Mouse (Mus musculus) thymus, adult 2 months (tissue): ENCODE results near the gene Itm2b. TPM values are rescaled to one million over a fixed set of nuclear protein-coding genes. Genes with fewer than 3 reads are reported as not detected.

Source experiments
- DNase-seq: peaks from one replicate; pipeline ENCODE4 v3.0.0; 2021
- H3K27ac ChIP-seq: fragments of 200-500 bp; 2 replicates; pipeline ENCODE4 v1.5.1; 2012; ENCODE audit warnings: low read length, control low read depth; ENCODE audit not compliant: control insufficient read depth, insufficient read depth
- H3K27me3 ChIP-seq: fragments of 200-500 bp; 2 replicates; pipeline ENCODE4 v1.6.1; 2012; ENCODE audit warnings: mild to moderate bottlenecking, low read length, moderate library complexity, mixed read lengths; ENCODE audit not compliant: control insufficient read depth, insufficient read depth
- H3K36me3 ChIP-seq: fragments of 200-500 bp; 2 replicates; pipeline ENCODE4 v1.6.1; 2012; ENCODE audit warnings: mild to moderate bottlenecking, low read length, moderate library complexity; ENCODE audit not compliant: control insufficient read depth, insufficient read depth
- H3K4me1 ChIP-seq: fragments of 200-500 bp; replicated peaks from 2 replicates; pipeline ENCODE4 v1.6.1; 2012; ENCODE audit warnings: low read length; ENCODE audit not compliant: control insufficient read depth, insufficient read depth
- H3K4me3 ChIP-seq: fragments of 200-500 bp; 2 replicates; pipeline ENCODE4 v1.5.1; 2012; ENCODE audit warnings: mild to moderate bottlenecking, low read length, control low read depth, moderate library complexity; ENCODE audit not compliant: control insufficient read depth, insufficient read depth
- CTCF ChIP-seq: fragments of 200-500 bp; IDR thresholded peaks from 2 replicates; pipeline ENCODE4 v1.5.1; 2012; ENCODE audit warnings: mild to moderate bottlenecking, control low read depth, low read length, moderate library complexity, borderline replicate concordance; ENCODE audit not compliant: control insufficient read depth, poor library complexity, insufficient read depth; ENCODE audit errors: extremely low read depth
- POLR2A ChIP-seq: fragments of 200-500 bp; IDR thresholded peaks from 2 replicates; pipeline ENCODE4 v1.6.1; 2012; ENCODE audit warnings: mild to moderate bottlenecking, low read length, control low read depth, moderate library complexity; ENCODE audit not compliant: control insufficient read depth, poor library complexity, insufficient read depth; ENCODE audit errors: extremely low read depth
- WGBS: fragments of 180-500 bp; shearing (Covaris S2); methylation state at CpG from one replicate; pipeline ENCODE4 v1.1.7; 2018; 5-methylcytosine and 5-hydroxymethylcytosine counted together
- polyA plus RNA-seq: library from polyadenylated mRNA; depleted of rRNA; stranded (reverse); fragments of >200 nt; gene quantifications from 2 replicates; pipeline ENCODE4 v1.2.3, GENCODE M21; 2012

Itm2b gene
- polyA plus RNA-seq, 1 experiment, result 985 TPM

DNA sequence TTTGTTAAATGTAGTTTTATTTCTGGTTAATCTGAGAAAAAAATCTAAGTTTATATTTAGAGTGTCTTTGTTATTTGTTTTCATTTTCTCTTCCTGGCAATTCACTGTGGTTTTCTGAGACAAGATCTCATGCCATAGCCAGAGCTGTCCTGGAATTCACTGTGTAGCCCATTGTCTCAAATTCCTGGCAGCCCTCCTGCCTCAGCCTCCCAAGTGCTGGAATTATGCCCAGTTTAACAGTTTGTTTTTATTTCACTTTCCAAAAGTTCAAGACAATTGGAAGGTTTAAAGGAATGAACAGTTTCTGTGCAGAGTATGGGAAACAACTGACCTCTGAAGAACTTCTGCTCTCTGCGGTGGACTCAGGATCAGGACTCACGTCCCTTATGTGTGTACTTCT, 55.2 kb downstream of the Itm2b start:
- no peak for TF ChIP-seq CTCF
- no peak for TF ChIP-seq POLR2A
- Histone ChIP-seq H3K36me3 (no peaks in the 10 kb centered on the region), H3K27ac (no peak overlapping the region), H3K4me1 (peaks cover 3% of the 10 kb centered on the region; the same call in 1 of the 2 replicates), H3K4me3 (no peak overlapping the region), H3K27me3 (no peaks in the 10 kb centered on the region)
- WGBS, result 93% methylated on average over 2 of the region's 2 CpGs
- no peak for DNase-seq

DNA sequence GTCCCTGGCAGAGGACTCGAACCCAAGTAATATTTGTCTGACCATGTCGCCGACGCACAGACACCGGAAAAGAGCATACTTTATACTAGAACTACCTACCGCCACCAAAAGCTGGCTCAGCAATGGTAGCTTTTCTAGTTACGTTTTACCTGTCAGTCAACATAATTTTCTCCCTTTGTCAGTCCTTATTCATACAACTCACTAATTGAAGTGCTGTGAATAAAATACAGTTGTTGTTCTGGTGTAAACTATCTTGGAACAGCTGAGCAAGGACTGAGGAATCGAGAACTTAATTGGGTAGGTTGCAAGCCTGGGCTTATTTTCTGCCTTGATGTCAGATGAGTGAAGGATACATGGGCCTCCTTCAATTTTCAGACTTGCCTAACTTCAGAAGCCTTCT, 58.6 kb downstream of the Itm2b start:
- Histone ChIP-seq H3K27me3 (no peaks in the 10 kb centered on the region), H3K36me3 (no peaks in the 10 kb centered on the region), H3K27ac (peak overlapping the region; percentile 32), H3K4me1 (no peaks in the 10 kb centered on the region; the same call in 1 of the 2 replicates), H3K4me3 (peak overlapping the region; percentile 70)
- TF ChIP-seq CTCF (no peak), POLR2A (no peak)
- 11% methylated on average over 8 of the region's 8 CpGs for WGBS
- no peak for DNase-seq

DNA sequence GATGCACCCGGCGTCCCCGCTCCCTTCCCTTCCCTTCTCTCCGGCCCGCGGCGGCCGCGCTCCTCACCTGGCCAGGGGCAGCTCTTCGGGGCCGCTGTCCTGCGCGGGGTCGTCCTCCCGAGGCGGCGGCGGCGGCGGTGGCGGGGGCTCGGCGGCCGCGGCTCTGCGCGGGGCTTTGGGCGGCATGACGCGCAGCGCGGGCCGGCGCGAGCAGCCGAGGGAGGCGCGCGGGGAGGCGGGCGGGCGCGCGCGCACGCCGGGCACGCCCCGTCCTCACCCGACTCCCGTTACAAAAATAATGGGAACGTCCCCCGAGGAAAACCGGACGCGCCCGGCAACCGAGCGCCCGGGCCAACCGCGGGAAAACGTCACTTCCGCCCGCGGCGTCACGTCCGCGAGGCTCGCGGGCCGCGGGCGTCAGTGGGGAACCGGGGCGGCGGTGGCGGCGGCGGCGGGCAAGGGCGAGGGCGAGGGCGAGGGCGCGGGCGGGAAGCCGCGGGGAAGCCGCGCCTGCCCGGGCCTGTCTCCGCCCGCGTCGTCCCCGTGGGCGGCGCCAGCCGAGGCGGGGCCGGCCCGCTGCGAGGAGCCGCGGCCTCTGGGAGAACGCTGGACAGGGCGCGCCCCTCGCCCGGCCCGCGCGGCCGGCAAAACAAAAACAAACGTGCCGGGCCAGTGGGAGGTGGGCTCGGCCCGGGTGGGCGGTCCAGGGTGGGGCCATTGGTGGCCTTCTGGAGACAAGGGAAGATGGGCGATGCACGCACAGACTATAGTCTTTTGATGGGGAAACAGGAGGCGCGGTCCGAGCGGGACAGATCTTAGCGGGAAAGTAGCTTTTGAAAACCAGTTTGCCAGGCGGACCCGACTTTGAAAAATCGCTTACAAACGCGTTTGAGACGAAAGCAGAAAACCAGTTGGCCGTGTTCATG, 59.4 kb downstream of the Itm2b start, which contains the start of gene Rb1:
Rb1 (minus strand) TSS at position 367 of the 926 bp plus-strand sequence.
- H3K4me3 ChIP-seq, result peak within 1 kb of the TSS; percentile 70
- 4% methylated on average over 119 of the region's 135 CpGs for WGBS
- no peaks in the 10 kb centered on the region; the same call in 1 of the 2 replicates for H3K4me1 ChIP-seq
- DNase-seq, result peak; percentile 80
- TF ChIP-seq POLR2A (peak; percentile 58), CTCF (no peak)
- no peaks in the 10 kb centered on the region for H3K27me3 ChIP-seq
- peak within 1 kb of the TSS; percentile 53 for H3K27ac ChIP-seq
- H3K36me3 ChIP-seq, result 0 out of 2 replicates have a peak, but pooled peaks cover 3% of the 10 kb centered on the region

DNA sequence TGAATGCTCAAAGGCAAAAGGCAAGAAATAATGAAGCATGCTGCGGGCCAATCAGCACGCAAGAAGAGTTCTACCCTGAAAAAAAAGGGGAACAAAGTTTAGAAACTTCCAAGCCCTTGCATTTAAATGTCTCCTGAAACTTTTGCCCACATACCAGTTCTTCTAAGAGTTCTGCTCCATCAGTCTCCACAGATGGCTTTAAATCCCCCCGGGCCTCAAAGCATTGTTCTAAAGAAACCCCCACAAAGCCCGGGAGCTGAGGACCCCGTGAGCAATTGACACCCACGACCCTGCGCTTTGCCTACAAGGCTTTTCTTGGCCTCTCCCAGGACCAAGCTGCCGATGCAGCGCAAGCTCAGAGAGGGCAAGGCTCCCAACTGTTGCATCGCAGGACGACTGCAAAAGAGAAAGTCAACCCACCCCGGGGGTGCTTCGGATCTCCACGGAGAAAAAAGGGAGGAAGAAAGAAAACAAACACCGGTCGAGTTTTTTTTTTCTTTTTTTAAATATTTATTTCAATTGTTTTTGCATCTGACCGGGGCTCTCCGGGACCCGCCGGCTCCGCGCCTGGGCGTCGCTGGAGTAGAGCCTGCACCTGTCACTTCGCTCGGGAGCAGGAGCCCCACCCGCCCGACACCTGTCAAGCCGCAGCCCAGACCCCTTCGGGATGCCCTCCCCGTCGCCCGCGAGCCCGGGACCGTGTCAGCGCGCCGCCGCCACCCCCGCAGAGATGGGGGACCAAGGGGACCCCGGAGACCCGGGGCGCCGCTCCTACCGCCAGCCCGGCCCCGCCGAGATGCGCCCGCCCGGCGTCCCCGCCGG, 60.2 kb downstream of the Itm2b start:
- 0 out of 2 replicates have a peak, but pooled peaks cover 8% of the 10 kb centered on the region for H3K36me3 ChIP-seq
- no peaks in the 10 kb centered on the region for H3K27me3 ChIP-seq
- DNase-seq, result peak; percentile 70
- peak overlapping the region; percentile 53 for H3K27ac ChIP-seq
- WGBS, result under 1% methylated on average over 55 of the region's 55 CpGs
- peak overlapping the region; percentile 70 for H3K4me3 ChIP-seq
- TF ChIP-seq POLR2A (no peak), CTCF (no peak)
- no peaks in the 10 kb centered on the region; the same call in 1 of the 2 replicates for H3K4me1 ChIP-seq

GRCm38 (mm10) chr14:73323965-73324364, 61.1 kb downstream of the Itm2b start:
- H3K36me3 ChIP-seq, result 0 out of 2 replicates have a peak, but pooled peaks cover 8% of the 10 kb centered on the region
- H3K27me3 ChIP-seq, result no peaks in the 10 kb centered on the region
- 95% methylated on average over 2 of the region's 2 CpGs for WGBS
- no peak for DNase-seq
- H3K4me1 ChIP-seq, result no peaks in the 10 kb centered on the region; the same call in 1 of the 2 replicates
- H3K4me3 ChIP-seq, result no peak overlapping the region
- H3K27ac ChIP-seq, result no peak overlapping the region
- TF ChIP-seq POLR2A (no peak), CTCF (no peak)

DNA sequence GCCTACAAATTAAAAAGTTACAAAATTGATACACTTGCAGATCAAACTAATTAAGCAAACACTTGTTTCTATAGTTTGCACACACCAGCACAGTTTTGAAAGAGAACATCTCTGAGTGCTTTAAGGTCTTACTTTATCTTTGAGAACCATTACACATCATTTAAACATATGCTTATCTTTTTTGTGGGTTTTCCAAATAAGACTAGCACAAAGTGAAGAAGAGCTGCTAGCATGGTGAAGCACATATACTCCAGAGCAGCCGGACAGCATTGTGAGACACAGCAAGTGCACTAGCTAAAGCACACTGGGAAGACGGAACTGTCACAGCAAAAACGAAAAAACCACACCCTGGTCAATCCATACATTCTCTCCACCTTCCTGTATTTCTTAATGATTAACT, 62.9 kb downstream of the Itm2b start:
- 94% methylated on average over 3 of the region's 3 CpGs for WGBS
- Histone ChIP-seq H3K27ac (no peak overlapping the region), H3K36me3 (0 out of 2 replicates have a peak, but pooled peaks cover 8% of the 10 kb centered on the region), H3K4me3 (no peak overlapping the region), H3K4me1 (no peaks in the 10 kb centered on the region; the same call in 1 of the 2 replicates), H3K27me3 (no peaks in the 10 kb centered on the region)
- no peak for TF ChIP-seq POLR2A
- DNase-seq, result no peak
